Mouse (Mus musculus): ENCODE data around the gene Mab21l1. TPM values are rescaled to one million over a fixed set of nuclear protein-coding genes. Genes with fewer than 3 reads are reported as not detected.

The Mab21l1 gene
- polyA plus RNA-seq, 1 experiment from 2014 or later: 20.0 TPM

DNA sequence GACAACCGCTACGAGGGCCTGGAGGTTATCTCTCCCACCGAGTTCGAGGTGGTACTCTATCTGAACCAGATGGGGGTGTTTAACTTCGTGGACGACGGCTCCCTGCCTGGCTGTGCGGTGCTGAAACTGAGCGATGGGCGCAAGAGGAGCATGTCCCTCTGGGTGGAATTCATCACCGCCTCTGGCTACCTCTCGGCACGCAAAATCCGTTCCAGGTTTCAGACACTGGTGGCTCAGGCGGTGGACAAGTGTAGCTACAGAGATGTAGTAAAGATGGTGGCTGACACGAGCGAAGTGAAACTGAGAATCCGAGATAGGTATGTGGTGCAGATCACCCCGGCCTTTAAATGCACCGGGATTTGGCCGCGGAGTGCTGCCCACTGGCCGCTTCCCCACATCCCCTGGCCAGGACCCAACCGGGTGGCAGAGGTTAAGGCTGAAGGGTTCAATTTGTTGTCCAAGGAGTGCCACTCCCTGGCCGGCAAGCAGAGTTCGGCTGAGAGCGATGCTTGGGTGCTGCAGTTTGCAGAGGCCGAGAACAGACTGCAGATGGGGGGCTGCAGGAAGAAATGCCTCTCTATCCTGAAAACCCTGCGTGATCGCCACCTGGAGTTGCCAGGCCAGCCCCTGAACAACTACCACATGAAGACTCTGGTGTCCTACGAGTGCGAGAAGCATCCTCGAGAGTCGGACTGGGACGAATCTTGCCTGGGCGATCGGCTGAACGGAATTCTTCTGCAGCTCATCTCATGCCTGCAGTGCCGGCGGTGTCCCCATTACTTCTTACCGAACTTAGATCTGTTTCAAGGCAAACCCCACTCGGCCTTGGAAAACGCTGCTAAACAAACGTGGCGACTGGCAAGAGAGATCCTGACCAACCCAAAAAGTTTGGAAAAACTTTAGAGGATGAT lies 1.1 kb downstream of the Mab21l1 start:
- WGBS: under 1% methylated on average over 45 of the region's 45 CpGs
- peaks cover 24% of the 10 kb centered on the region for H3K4me1 ChIP-seq (ENCODE audit: control insufficient read depth, insufficient read depth, low read length)
- peak overlapping the region; percentile 41 for H3K9ac ChIP-seq (ENCODE audit: low read length)
- H3K4me3 ChIP-seq (ENCODE audit: low read depth, low read length): peak overlapping the region; percentile 36
- ATAC-seq (ENCODE audit: insufficient read depth, low FRiP score, low TSS enrichment): no peak
- DNase-seq (ENCODE audit: low spot score): peak; percentile 57
- peak overlapping the region; percentile 34; the same call in 1 of the 2 replicates for H3K27ac ChIP-seq (ENCODE audit: low read depth, low read length)
- H3K36me3 ChIP-seq (ENCODE audit: control insufficient read depth, insufficient read depth, low read length): no peaks in the 10 kb centered on the region
- H3K4me2 ChIP-seq (ENCODE audit: low read depth): peak overlapping the region; percentile 57
- no peaks in the 10 kb centered on the region for H3K9me3 ChIP-seq (ENCODE audit: control insufficient read depth, low read length)
- peaks cover 57% of the 10 kb centered on the region for H3K27me3 ChIP-seq (ENCODE audit: control insufficient read depth, insufficient read depth, low read length)

DNA sequence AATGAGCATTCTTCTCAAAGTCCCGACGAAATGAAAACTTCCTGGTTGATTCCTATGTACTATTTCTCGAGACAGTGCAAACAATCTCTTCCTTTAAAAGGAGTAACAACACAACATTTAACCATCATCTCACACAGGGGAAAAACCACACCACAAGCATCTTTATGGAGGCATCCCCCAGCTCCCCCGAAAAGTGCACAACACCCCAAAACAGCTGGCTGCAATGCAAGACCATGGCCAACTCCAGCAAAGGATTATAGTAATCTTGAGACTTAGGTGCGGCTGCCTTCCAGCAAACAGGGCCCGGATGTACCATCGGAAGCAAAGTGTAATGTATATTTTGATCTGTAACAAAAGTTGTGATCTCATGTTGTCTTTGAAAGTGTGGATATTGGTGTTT lies 1.8 kb downstream of the Mab21l1 start:
- H3K9me3 ChIP-seq (ENCODE audit: control insufficient read depth, low read length): no peaks in the 10 kb centered on the region
- H3K4me3 ChIP-seq (ENCODE audit: low read depth, low read length): peak overlapping the region; percentile 36
- WGBS: 4% methylated on average over 7 of the region's 7 CpGs
- peak overlapping the region; percentile 41; the same call in 1 of the 2 replicates for H3K9ac ChIP-seq (ENCODE audit: low read length)
- H3K27ac ChIP-seq (ENCODE audit: low read depth, low read length): no peak overlapping the region
- peak; percentile 23 for DNase-seq (ENCODE audit: low spot score)
- H3K36me3 ChIP-seq (ENCODE audit: control insufficient read depth, insufficient read depth, low read length): no peaks in the 10 kb centered on the region
- ATAC-seq (ENCODE audit: insufficient read depth, low FRiP score, low TSS enrichment): no peak
- peaks cover 24% of the 10 kb centered on the region for H3K4me1 ChIP-seq (ENCODE audit: control insufficient read depth, insufficient read depth, low read length)
- peaks cover 54% of the 10 kb centered on the region for H3K27me3 ChIP-seq (ENCODE audit: control insufficient read depth, insufficient read depth, low read length)
- peak overlapping the region; percentile 57 for H3K4me2 ChIP-seq (ENCODE audit: low read depth)

DNA sequence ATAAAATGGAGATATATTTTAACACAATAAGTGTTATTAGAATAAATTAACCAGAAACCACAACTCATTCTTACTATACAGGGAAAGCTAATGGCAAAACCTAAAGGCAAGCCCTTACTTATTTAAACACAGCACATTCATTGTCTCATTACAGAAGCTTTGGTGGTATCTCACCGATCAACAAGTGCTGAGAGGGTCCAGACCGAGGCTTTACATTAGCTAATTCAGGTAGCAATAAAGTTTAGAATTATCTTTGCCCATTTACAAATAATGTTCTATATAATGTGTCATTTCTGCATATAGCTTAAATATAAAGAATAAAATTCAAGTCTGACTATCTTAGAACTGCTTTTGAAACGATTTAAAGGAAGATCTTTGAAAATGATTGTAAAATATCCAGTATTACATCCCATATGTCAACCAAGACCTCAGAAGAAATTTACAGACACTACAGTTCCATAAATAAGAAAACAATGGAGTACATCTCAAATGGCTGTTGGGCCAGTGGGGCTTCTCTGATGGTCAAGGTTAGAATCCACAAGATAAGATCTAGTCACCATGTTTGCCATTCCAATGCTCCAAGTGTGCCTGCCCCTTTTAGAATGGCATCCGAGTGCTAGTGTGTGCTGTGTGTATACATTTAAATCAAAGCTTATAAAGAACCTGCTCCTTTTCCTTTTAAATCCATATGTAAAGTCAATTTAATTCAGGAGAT lies 3.1 kb downstream of the Mab21l1 start:
- Histone ChIP-seq H3K27ac (ENCODE audit: low read depth, low read length) (no peak overlapping the region), H3K4me3 (ENCODE audit: low read depth, low read length) (no peak overlapping the region), H3K9me3 (ENCODE audit: control insufficient read depth, low read length) (no peaks in the 10 kb centered on the region), H3K9ac (ENCODE audit: low read length) (no peak overlapping the region), H3K4me1 (ENCODE audit: control insufficient read depth, insufficient read depth, low read length) (peaks cover 24% of the 10 kb centered on the region), H3K36me3 (ENCODE audit: control insufficient read depth, insufficient read depth, low read length) (no peaks in the 10 kb centered on the region), H3K27me3 (ENCODE audit: control insufficient read depth, insufficient read depth, low read length) (peaks cover 50% of the 10 kb centered on the region), H3K4me2 (ENCODE audit: low read depth) (no peak overlapping the region)
- 38% methylated on average over 4 of the region's 4 CpGs for WGBS
- DNase-seq (ENCODE audit: low spot score) (no peak), ATAC-seq (ENCODE audit: insufficient read depth, low FRiP score, low TSS enrichment) (no peak)

DNA sequence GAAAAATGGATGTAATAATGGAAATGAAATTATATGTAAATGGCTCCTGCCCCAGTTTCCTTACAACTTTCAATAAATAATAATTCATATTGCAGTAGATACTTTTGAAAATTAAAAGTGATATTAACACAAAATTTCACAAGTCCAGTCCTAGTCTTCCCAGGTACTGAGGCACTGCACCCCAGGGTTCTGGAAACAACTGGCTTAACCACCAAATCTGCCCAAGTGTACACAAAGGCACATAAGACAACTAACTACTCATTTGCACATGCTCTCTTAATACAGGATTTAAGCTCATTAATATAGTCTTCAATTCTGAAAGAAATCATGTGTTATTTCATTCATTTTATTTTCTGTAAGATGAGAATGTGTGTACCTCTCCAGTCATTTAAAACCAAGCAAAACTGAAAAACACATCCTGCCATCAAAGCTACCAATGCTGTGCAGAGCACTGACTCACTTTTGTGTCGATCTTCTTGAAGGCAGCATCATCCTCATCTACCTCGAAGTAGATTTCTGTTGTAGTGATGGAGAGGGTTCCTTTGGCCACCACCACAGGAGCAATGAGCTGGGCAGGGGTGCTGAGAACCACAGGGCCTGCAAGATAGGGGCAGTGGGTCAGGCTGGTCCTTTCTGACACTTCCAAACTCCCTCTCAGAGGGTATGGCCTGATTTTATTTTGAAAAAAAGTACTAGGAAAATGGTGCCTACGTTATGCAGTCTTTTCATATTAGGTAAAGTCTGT lies 3.8 kb downstream of the Mab21l1 start:
- Histone ChIP-seq H3K4me2 (ENCODE audit: low read depth) (peak overlapping the region; percentile 25; the same call in 1 of the 2 replicates), H3K9ac (ENCODE audit: low read length) (no peak overlapping the region; the same call in 1 of the 2 replicates), H3K9me3 (ENCODE audit: control insufficient read depth, low read length) (no peaks in the 10 kb centered on the region), H3K4me3 (ENCODE audit: low read depth, low read length) (no peak overlapping the region), H3K27ac (ENCODE audit: low read depth, low read length) (0 out of 2 replicates have a peak overlapping the region, but pooled peaks have one; percentile 4), H3K27me3 (ENCODE audit: control insufficient read depth, insufficient read depth, low read length) (peaks cover 44% of the 10 kb centered on the region), H3K4me1 (ENCODE audit: control insufficient read depth, insufficient read depth, low read length) (peaks cover 18% of the 10 kb centered on the region), H3K36me3 (ENCODE audit: control insufficient read depth, insufficient read depth, low read length) (no peaks in the 10 kb centered on the region)
- DNase-seq (ENCODE audit: low spot score) (no peak), ATAC-seq (ENCODE audit: insufficient read depth, low FRiP score, low TSS enrichment) (no peak)
- WGBS: 6% methylated on average over 3 of the region's 3 CpGs

DNA sequence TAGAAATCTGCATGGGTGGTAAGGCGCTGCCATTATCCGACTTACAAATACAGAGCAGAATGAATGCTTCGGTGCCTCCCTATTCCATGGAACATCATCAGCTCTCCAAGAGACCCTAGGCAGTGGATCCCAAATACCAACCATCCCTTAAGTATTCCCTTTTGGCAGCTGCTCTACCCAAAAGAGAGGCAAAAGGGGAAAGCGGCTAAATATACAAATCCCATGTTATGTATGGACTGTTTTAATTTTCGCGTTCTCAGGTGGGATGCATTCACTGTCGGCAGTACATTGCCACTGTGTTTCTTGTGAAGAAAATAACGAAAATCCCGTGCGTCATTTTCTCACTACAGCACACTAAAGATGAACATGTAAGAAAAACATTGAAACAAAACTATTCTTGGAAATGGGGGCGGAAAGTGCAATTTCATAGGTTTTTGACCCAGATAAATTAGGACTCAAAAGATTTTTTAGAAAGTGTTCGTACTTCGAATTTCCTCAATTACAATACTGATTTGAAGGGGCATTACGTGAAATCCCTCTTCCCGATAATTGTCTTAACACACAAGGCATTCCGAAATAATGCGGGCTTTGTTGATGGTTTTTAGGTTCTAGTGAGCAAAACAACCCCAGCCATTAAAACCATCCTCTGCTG lies 4.7 kb downstream of the Mab21l1 start:
- H3K9me3 ChIP-seq (ENCODE audit: control insufficient read depth, low read length): no peaks in the 10 kb centered on the region
- peak overlapping the region; percentile 61; the same call in 1 of the 2 replicates for H3K27ac ChIP-seq (ENCODE audit: low read depth, low read length)
- peak overlapping the region; percentile 45 for H3K9ac ChIP-seq (ENCODE audit: low read length)
- peaks cover 36% of the 10 kb centered on the region for H3K27me3 ChIP-seq (ENCODE audit: control insufficient read depth, insufficient read depth, low read length)
- ATAC-seq (ENCODE audit: insufficient read depth, low FRiP score, low TSS enrichment): no peak
- no peak for DNase-seq (ENCODE audit: low spot score)
- WGBS: 5% methylated on average over 17 of the region's 17 CpGs
- H3K36me3 ChIP-seq (ENCODE audit: control insufficient read depth, insufficient read depth, low read length): no peaks in the 10 kb centered on the region
- peak overlapping the region; percentile 57 for H3K4me2 ChIP-seq (ENCODE audit: low read depth)
- peaks cover 18% of the 10 kb centered on the region for H3K4me1 ChIP-seq (ENCODE audit: control insufficient read depth, insufficient read depth, low read length)
- H3K4me3 ChIP-seq (ENCODE audit: low read depth, low read length): peak overlapping the region; percentile 32

DNA sequence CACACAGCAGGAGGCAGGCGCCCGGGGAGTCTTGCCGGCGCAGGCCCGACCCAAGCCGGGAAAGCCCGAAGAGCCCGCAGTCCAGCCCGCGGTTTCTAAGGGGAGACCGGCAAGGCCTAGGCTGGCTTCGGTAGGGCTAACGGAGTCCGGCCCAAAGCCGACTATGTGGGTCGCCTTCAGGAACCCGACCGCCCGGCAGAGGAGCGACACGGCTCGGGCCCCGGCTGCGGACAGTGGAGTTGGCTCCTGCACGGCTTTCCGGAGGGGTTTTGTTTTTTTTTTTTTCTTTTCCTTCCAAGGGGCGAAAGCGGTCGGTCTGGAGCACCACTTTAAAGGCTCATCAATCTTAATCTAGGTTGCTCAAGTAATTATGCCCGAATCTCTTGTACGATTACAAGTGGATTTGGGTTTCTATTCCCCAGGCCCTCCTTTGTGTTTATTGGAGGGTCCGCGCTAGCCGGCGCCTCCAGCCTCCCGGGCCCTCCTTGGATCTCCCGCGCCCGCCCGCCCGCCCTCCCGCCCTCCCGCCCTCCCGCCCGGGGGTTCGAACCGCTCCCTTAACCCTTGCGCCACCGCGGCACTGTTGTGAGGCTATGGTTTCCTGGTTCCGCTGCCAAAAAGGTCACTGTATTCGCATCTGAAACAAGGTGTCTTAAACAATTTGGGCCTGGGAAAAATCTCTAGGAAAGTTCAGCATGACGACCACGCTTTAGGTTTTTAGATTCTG lies 5.3 kb downstream of the Mab21l1 start:
- Histone ChIP-seq H3K9ac (ENCODE audit: low read length) (peak overlapping the region; percentile 45; the same call in 1 of the 2 replicates), H3K9me3 (ENCODE audit: control insufficient read depth, low read length) (no peaks in the 10 kb centered on the region), H3K4me2 (ENCODE audit: low read depth) (peak overlapping the region; percentile 57), H3K27me3 (ENCODE audit: control insufficient read depth, insufficient read depth, low read length) (peaks cover 31% of the 10 kb centered on the region), H3K36me3 (ENCODE audit: control insufficient read depth, insufficient read depth, low read length) (no peaks in the 10 kb centered on the region), H3K4me1 (ENCODE audit: control insufficient read depth, insufficient read depth, low read length) (peaks cover 16% of the 10 kb centered on the region), H3K4me3 (ENCODE audit: low read depth, low read length) (peak overlapping the region; percentile 32), H3K27ac (ENCODE audit: low read depth, low read length) (peak overlapping the region; percentile 61; the same call in 1 of the 2 replicates)
- peak; percentile 76 for ATAC-seq (ENCODE audit: insufficient read depth, low FRiP score, low TSS enrichment)
- under 1% methylated on average over 50 of the region's 54 CpGs for WGBS
- DNase-seq (ENCODE audit: low spot score): peak; percentile 75

DNA sequence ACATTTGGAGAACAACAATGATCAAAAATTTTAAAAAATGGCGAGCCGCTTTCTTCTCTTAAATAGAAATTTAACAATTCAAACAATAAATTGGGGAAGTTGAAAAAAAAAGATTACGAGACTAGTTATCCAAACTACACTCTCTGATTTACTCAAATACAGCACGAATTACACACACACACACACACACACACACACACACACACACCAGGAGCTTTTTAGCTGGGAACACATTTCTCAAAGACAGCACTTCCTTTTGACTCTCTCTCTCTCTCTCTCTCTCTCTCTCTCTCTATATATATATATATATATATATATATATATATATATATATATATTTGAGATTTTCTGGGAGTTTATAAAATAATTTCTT lies 5.9 kb downstream of the Mab21l1 start:
- Histone ChIP-seq H3K27me3 (ENCODE audit: control insufficient read depth, insufficient read depth, low read length) (peaks cover 26% of the 10 kb centered on the region), H3K9me3 (ENCODE audit: control insufficient read depth, low read length) (no peaks in the 10 kb centered on the region), H3K9ac (ENCODE audit: low read length) (no peak overlapping the region), H3K4me1 (ENCODE audit: control insufficient read depth, insufficient read depth, low read length) (peaks cover 10% of the 10 kb centered on the region), H3K36me3 (ENCODE audit: control insufficient read depth, insufficient read depth, low read length) (no peaks in the 10 kb centered on the region), H3K4me2 (ENCODE audit: low read depth) (peak overlapping the region; percentile 57; the same call in 1 of the 2 replicates), H3K4me3 (ENCODE audit: low read depth, low read length) (no peak overlapping the region), H3K27ac (ENCODE audit: low read depth, low read length) (no peak overlapping the region)
- no peak for ATAC-seq (ENCODE audit: insufficient read depth, low FRiP score, low TSS enrichment)
- WGBS: 12% methylated on average over 4 of the region's 4 CpGs
- DNase-seq (ENCODE audit: low spot score): no peak

Data from neural tube, embryonic 11.5 days (tissue).